Mouse (Mus musculus) v-Abl transformed pro-B cells (cell line): ENCODE data around the gene Cisd3.

Experiments used
- in situ Hi-C, 2 experiments: fragments of 400-800 bp; cut with MboI; formaldehyde crosslinking; loops; one replicate each; pipeline ENCODE4 v1.15.1; 2025; ENCODE audit not compliant: unreplicated experiment in 2 of 2

The Cisd3 gene

GRCm38 (mm10) chr11:97662207-97662892 lies 23.3 kb upstream of the Cisd3 start:
- in situ Hi-C loops = no loop called here

- in situ Hi-C loops = no loop called here
These were observed 22.6 kb upstream of the Cisd3 start, which contains the start of gene Mllt6 for GRCm38 (mm10) chr11:97662893-97663527. TSS of gene Mllt6 (plus strand) at chr11:97663414.

GRCm38 (mm10) chr11:97663528-97664338 lies 21.9 kb upstream of the Cisd3 start:
- in situ Hi-C loops = no loop called here

DNA sequence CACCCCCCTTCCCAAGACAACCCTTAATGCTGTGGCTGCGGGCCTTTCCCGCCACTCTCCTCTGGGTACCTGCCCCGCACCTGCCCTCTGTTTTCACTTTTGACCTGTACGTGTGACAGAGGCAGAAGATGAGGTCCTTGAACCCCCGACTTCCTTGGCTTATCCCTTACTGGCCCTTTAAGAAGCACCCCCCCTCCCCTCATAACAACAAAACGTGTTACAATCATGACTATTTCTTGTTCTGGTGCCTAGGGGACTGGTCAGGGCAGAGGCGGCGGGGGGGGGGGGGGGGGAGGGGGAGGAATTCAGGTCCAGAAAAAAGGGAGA lies 21.3 kb upstream of the Cisd3 start:
- in situ Hi-C loops = no loop called here

DNA sequence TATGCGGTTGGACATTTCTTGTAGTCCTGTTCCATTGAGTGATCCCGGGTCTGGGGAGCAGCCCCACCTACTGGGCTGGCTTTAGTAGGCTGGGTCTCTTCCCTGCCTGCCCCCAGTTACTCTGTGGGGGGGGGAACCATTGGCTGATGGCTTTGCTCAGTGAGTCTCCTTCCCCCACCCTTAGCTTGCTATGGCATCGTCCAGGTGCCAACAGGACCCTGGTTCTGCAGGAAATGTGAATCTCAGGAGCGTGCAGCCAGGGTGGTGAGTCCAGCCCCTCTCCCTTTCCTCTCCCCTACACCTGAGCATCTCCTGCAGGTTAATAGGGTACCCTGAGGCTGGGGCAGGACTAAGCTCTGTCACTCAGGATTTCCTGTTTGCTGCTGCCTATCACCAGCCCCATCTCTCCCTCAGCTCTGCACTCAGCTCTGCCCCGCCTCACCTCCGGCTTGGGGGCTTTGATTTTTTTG lies 20.8 kb upstream of the Cisd3 start:
- in situ Hi-C loops = no loop called here

- in situ Hi-C loops = no loop called here
These were observed 20.2 kb upstream of the Cisd3 start for GRCm38 (mm10) chr11:97665431-97665830.

DNA sequence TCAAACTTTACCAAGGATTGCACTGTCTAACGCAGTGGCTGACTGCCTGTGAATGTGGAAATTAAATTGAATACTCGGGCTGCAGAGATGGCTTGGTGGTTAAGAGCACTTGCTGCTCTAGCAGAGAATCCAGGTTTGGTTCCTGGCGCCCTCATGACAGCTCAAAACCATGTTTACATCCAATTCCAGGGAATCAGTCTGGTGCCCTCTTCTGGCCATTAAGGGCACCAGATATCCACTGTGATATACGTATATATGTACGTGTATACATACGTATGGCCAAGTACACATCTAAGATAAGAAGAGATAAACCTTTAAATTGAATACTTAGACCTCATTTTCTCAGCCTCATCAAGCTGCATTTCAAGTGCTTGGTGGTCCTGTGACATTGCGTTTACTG lies 19.4 kb upstream of the Cisd3 start:
- in situ Hi-C loops = no loop called here

- in situ Hi-C loops = no loop called here
These were observed 18.8 kb upstream of the Cisd3 start for GRCm38 (mm10) chr11:97666794-97667193.

- in situ Hi-C loops = no loop called here
These were observed 17.5 kb upstream of the Cisd3 start for GRCm38 (mm10) chr11:97668160-97668559.

- in situ Hi-C loops = no loop called here
These were observed 16.4 kb upstream of the Cisd3 start for GRCm38 (mm10) chr11:97669268-97669667.

- in situ Hi-C loops = no loop called here
These were observed 15.8 kb upstream of the Cisd3 start for GRCm38 (mm10) chr11:97669829-97670228.

- in situ Hi-C loops = no loop called here
These were observed 15.1 kb upstream of the Cisd3 start for GRCm38 (mm10) chr11:97670234-97671176.

DNA sequence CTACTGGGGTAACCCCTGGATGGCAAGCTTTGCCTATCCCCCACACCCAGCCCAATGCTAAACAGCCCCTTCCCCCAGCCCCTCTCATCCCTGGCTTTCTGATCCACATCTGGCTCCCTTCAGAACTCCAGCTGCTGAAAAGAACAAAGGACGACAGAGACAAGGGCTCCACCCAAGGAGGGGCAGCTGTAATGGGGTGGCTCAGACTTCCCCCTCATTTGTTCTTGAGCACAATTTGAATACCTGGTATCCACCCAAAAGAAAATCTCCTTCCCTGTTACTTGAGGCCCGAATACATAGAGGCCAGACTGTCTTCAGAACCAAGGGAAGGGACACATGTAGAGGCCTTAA lies 14.5 kb upstream of the Cisd3 start:
- in situ Hi-C loops = no loop called here

- in situ Hi-C loops = no loop called here
These were observed 12.5 kb upstream of the Cisd3 start for GRCm38 (mm10) chr11:97673148-97673547.

DNA sequence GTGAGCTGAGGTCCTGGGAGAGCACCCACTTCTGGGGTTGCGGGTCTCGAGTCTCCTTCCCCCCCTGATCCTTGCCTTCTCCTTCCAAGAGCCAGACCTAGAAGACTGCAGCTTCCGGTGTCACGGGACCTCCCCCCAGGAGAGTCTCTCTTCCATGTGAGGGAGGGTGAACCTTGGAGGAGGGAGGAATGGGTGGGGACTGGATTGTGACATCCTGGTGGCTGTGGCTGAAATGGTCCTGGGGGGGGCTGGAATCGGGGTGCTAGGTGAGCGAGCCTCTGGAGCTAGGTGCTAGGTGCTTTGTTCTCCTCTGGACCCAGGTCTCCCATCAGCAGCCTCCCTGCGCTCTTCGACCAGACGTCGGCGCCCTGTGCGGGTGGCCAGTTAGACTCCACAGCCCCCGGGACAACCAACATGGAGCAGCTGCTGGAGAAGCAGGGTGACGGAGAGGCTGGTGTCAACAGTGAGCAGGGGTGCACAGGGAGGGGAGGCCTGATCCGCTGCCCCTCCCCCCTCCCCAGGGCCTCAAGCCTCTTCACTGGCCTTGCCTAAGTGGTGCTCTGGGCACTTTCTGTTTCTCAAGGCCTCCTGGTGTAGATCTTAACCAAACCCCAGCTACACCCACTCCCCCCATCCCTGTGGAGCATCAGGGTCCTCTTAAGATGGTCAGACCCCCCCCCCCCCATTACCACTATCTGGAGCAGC lies 9.4 kb upstream of the Cisd3 start:
- in situ Hi-C loops = no loop called here

DNA sequence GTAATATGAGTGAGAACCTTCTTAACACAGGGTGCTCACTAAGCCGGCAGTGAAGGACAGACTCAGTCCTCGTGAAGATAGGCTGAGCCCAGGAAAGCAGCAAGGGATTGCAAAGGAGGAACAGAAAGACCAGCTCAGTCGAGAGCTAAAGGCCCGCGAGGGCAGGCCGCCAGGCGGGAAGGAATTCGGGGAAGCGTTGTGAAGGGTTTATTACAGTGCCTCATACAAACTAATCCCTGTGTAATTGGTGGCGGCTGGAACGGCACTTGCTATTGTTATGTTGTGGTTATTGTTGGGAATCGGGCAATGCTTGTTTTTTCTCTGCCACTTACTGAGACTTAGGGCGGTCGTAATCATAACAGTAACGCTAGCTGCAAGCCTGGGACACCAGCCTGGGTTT lies 8.2 kb upstream of the Cisd3 start:
- in situ Hi-C loops = no loop called here

GRCm38 (mm10) chr11:97677842-97678241 lies 7.8 kb upstream of the Cisd3 start:
- in situ Hi-C loops = no loop called here

DNA sequence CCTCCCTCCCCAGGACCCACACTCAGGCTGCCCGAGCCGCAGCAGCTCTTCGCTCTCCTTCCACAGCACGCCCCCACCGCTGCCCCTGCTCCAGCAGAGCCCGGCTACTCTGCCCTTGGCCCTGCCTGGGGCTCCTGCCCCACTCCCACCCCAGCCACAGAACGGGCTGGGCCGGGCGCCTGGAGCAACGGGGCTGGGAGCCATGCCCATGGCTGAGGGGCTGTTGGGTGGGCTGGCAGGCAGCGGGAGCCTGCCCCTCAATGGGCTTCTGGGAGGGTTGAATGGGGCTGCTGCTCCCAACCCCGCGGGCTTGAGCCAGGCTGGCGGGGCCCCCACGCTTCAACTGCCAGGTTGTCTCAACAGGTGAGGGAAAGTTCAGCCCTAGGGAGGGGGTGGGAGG lies 7.3 kb upstream of the Cisd3 start:
- in situ Hi-C loops = no loop called here

DNA sequence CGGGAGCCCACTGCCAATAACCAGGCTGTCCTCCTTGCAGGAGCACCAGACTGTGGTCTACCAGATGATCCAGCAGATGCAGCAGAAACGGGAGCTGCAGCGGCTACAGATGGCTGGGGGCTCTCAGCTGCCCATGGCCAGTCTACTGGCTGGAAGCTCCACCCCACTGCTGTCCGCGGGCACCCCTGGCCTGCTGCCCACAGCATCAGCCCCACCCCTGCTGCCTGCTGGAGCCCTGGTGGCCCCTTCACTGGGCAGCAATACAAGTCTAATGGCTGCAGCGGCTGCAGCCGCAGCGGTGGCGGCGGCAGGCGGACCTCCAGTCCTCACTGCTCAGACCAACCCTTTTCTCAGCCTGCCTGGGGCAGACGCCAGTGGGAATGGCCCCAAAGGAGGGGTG lies 5.2 kb upstream of the Cisd3 start:
- in situ Hi-C loops = no loop called here

DNA sequence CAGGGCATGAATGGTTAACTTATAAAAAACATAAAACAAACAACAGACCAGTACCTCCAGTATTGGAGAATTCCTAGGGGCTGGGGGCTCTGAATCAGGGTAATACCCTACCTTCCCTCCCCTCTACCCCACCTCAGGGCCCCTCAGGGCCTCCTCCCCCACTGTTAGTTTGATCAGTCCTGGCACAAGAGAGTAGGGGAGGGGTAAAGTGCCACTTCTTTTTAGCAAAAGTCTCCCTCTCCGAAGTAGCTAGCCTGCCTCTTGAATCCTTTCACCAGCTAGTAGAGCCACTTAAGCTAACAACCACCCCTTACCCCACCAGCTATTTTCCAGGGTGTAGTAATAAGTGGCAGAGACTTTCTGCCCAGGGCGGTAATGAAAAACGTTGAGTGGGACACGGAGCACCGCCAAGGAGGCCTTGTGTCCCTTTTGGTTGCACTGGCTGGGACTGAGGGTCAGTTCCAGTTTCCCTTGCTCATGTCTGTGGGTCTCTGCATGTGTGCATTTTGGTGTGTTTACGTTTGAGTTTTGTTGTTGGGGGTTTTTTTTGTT lies 3.0 kb upstream of the Cisd3 start:
- in situ Hi-C loops = no loop called here
